Mouse (Mus musculus): ENCODE data around the gene Ush2a.
A peak's percentile ranks its signal among the peaks of the same experiment; 100 is the strongest.

Gene Ush2a

GRCm38 (mm10) chr1:188910656-188911055 is 648.8 kb downstream of the Ush2a start:
- DNase-seq: no peak

DNA sequence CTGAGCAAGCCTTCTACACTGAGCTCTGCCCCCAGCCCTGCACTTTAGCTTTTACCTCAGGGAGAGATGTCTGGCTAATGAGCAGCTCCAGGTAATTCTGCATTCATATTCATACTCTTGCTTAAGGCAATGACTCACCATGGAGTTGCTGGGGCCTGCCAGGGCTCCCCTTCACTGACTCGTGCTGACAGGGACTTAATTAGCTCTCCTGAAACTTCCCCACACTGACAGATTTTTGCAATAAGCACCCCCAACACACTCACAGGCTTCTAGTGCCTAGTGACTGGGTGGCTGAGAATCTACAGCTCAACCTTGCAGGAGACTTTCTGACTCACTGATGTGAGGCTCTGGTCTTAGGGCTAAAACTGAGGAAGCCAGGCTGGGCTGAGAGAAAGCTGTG is 658.1 kb downstream of the Ush2a start:
- DNase-seq: no peak

DNA sequence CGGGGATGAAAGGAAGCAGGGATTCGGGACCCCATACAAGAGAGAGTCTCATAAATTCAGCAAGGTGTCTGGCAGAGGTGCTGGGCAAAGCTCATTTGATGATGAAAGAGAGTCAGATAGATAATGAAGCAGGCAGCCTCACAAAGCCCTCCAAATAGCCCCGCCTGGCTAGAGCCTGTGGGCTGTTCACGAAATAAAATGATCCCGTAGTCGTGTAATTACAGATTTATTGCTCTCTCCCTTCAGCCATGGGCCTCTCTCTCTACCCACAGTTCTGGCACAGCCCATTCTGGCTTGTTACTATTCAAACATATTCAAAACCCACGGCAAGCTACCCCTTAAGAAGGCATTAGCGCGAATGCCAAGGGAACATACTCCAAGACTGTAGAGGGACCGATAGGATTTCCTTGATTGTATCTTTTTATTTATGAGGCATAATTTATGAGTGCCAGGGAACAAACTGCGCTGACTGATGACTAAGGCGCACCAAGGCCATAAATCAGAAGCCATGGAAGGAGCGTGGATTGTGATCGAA is 675.5 kb downstream of the Ush2a start:
- DNase-seq: no peak

- no peak for DNase-seq
Measured at GRCm38 (mm10) chr1:188945326-188945725, 683.5 kb downstream of the Ush2a start.

- no peak for DNase-seq
Measured at GRCm38 (mm10) chr1:188946849-188947248, 685.0 kb downstream of the Ush2a start.

GRCm38 (mm10) chr1:188947794-188948193 is 686.0 kb downstream of the Ush2a start:
- no peak for DNase-seq

DNA sequence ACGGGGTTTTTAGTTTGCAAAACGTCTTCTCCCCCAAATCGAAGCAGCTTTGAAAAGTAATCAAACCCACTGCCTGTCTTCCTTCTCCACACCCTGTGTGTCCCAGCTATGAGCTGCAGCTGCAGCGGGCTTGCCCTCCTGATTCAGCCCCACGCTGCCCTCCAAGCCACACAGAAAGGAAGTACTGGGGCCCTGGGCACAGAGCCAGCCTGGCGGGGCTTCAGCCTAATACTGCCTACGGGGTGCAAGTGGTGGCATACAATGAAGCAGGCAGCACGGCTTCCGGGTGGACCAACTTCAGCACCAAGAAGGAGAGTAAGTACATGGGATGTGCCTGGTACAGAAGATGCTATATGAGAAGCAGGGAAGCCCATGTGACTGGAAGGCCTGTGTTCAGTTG is 686.5 kb downstream of the Ush2a start:
- DNase-seq: no peak

DNA sequence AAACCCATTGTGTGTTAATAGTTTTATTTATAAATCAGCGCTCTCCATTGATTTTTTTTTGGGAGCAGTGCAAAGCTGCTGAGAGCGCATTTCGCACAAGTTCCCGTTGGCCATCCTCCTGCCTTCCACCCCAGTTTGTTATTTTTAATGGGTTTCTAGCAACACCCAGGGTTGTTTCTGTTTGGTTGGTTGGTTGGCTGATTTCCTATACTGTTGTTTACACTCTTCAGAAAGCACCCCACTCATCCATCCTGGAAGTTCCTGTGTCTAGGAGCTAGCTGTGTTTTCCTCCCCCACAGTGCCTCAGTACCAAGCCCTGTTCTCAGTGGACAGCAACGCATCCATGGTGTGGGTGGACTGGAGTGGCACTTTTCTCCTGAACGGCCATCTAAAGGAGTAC is 689.3 kb downstream of the Ush2a start:
- no peak for DNase-seq

DNA sequence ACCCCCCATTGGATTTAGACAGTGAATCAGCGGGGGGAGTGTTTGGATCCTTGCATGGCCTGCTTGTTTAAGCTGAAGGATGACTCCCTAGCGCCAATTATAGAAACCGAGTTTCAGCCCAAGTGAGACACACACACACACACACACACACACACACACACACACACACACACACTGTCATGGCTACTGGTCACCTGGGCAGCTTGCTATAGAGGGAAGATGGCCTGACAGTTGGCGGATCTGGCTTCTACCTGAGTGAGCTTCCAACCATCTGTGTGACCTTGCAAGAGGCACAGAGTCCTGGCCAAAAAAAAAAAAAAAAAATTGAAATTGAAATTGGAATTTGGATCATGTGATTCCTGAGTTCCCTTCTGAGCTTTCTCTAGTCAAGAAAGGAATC is 690.7 kb downstream of the Ush2a start:
- no peak for DNase-seq

GRCm38 (mm10) chr1:188973078-188973477 is 711.3 kb downstream of the Ush2a start:
- no peak for DNase-seq

DNA sequence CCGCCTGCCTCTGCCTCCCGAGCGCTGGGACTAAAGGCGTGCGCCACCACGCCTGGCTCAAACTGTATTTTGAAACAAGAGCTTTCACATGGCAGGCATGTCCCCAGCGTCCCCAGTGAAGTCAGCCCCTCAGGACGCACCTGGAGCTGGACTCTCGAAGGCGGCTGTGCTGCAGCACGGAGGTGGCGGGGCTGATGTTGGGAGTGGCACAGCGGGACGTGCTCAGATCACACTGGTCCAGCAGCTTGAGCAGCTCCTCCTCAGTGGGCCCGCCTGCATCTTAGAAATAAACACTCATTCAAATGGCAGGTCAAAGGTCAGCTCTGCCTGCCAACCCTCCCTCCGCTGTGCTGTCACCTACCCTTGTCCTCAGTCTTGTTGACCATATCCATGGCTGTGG is 712.1 kb downstream of the Ush2a start:
- no peak for DNase-seq

GRCm38 (mm10) chr1:188980050-188980449 is 718.2 kb downstream of the Ush2a start:
- no peak for DNase-seq

DNA sequence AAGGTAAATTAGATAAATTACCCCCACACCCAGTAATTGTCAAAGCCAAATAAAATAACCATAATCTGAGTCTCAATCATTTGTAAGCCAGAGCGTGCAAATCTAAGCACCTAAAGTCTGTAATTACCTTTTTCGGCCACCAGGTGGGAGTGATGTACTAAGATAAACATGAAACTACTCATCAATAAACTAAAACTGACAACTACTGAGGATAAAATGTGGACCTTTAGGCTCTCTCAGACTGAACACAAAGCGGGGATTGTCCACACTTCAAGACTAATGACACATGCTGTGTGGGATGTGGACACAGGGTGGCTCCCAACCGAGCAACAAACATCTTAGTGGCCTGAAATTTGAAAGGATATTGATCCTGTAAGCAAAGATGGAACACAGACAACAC is 731.4 kb downstream of the Ush2a start:
- DNase-seq: no peak

DNA sequence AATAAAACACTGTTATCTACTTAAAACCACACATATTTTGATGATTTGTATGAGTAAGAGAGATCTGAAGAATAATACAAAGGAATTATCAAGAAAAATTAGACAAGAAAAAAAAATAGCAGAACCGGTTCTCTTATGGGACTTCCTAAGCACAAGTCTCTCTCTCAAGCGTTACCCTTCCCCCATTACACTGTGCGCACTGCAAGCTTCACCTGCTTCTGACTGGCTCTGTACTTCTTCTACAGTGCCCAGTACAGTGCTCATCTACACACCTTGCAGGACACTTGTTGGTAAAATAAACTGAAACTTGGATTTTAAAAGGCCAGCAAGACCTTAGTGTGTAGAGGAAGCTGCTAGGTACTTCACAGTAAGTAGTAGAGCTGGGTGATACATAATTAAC is 736.1 kb downstream of the Ush2a start:
- DNase-seq: no peak

DNA sequence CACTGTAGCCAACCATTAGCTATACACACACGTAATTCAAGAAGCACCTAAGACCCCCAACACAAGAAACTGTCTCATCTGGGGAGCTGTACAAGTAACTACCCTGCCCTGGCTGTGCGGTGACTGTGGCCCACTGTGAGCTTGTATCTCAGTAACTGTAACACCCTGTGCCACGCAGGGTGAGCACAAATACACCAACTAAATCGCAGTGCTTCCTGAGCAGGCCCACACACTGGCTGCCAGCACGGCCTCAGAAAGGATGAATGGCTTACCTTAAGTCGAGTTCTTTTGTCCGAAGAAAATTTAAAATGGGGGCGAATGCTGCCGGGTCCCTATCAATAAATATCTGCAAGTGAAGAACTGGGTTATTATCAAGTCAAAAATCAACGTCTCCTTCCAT is 738.2 kb downstream of the Ush2a start:
- DNase-seq: no peak

DNA sequence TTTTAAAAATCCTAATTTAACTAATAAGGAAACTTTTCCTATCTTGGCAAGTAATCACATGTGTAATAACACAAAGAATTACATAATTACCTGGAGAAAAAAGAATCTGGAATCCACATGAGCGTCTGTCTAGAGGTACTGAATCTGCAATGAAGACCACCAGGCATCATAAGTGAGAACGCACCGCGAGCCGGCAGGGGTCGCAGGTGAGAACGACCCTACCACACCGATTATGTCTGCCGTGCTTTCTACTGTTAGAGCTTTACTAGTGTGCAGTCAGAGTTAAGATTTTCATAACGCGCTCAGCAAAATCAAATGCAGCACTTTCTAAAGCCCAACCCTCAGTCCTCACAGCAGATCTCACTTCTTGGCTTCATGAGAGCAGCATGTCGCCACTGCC is 740.0 kb downstream of the Ush2a start:
- DNase-seq: no peak

GRCm38 (mm10) chr1:189004774-189005173 is 743.0 kb downstream of the Ush2a start:
- no peak for DNase-seq

GRCm38 (mm10) chr1:189006267-189006666 is 744.4 kb downstream of the Ush2a start:
- no peak for DNase-seq

GRCm38 (mm10) chr1:189006826-189007225 is 745.0 kb downstream of the Ush2a start:
- no peak for DNase-seq

- peak; percentile 97 for DNase-seq
Measured at GRCm38 (mm10) chr1:189007239-189007979, 745.6 kb downstream of the Ush2a start, which contains the start of gene Kctd3. Kctd3 (minus strand) TSS chr1:189007841.

DNA sequence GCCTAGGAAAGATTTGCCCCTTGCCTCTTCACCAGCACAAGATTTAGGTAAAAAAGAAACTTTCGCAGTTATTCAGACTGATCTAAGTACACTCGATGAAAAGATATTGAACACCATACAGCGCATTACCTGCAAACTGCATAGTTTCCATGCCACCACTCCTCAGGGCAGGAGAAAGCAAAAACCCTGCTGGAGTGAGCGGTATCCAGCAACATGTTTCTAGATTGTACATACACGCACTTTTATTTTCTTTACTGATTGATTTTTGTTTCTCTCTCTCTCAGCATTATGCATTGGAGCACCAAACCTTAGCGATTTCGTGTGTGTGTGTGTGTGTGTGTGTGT is 746.1 kb downstream of the Ush2a start:
- DNase-seq: no peak

- DNase-seq: no peak
Measured at GRCm38 (mm10) chr1:189010671-189011070, 748.8 kb downstream of the Ush2a start.

DNA sequence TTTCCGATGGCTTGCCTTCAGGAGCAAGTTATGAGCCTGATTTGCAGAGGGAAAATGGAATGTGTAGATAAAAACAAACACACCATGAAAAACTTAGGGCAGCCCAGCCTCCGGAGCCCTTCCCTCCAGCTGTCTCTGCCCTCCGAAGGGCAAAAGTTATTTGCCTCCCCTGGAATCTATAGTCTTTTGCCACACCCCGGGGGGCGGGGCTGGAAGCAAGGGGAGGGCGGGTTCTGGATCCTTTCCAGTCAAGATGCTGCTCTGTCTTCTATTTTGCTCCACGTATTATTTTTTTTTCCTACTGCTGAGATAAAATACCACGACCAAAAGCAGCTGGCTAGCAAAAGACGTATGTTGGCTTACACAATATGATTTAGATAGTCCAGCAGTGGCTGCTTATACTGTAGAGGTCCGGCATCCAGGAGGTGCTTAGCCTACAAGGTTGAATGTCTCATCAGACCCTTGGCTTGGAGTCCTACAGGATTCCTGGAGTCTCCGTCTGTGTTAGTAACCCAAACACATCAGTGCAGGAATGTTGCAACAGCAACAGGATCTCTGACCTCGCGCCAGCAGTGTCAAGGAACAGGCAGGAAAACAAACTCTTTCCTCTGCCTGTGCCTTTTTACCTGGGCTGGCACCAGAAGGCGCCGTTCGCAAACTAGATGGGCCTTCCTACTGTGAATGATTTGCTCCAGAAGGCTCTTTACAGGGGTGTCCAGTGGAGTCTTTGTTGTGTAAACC is 751.2 kb downstream of the Ush2a start:
- DNase-seq: no peak

DNA sequence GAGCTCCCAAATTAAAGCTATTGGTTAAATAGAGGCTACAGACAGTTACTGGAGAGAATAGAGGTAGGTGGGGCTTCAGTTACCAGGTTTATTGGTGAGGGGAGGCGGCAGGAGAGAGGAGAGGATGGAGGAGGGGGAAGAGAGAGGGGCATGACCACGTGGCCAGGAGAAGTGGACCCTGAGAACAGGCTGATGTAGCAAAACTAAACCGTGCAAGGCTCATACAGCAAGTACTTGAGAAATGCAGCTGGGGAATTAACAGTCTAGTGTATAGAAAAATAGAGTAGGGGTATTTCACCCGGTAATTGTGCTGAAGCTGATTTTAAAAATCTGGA is 751.7 kb downstream of the Ush2a start:
- no peak for DNase-seq
